Comparison of ENCODE assay signal across 11 mouse cellular contexts in genomic region chr13:11432465-11433339, GRCm38 (mm10).
DNase-seq lines count a peak whose midpoint lies in the region; ATAC-seq and TF ChIP-seq lines count a peak whose summit lies in the region.
"Had no signal": no experiment of that assay in that cellular context is flagged by ENCODE, and none has a peak within 500 bp of the region (broad histone marks: within the 10 kb centered on the region; RNA-seq: fewer than 3 reads in every experiment).

No protein-coding gene starts in this region.

- H3K27ac ChIP-seq in layer of hippocampus, adult 2 months = no peak overlapping the region
- H3K27ac ChIP-seq in stomach, embryonic 16.5 days (ENCODE audit: low read length) = peak overlapping the region; percentile 55
- H3K27ac ChIP-seq in liver, embryonic 11.5 days (ENCODE audit: low read depth, low read length) = no peak overlapping the region
- H3K27ac ChIP-seq in kidney, embryonic 16.5 days (ENCODE audit: low read length) = no peak overlapping the region
- H3K27ac ChIP-seq: embryonic facial prominence, embryonic 13.5 days had no signal

- H3K9ac ChIP-seq in stomach, embryonic 16.5 days (ENCODE audit: low read length) = no peak overlapping the region
- no peak overlapping the region for H3K9ac ChIP-seq in liver, embryonic 11.5 days (ENCODE audit: low read depth, low read length)
- no peak overlapping the region for H3K9ac ChIP-seq in kidney, embryonic 16.5 days (replicated peaks; ENCODE audit: low read length)
- H3K9ac ChIP-seq: embryonic facial prominence, embryonic 13.5 days had no signal

- peak; percentile 72; the same call in 1 of the 2 replicates for ATAC-seq in stomach, embryonic 16.5 days (ENCODE audit: insufficient read depth, low FRiP score)
- ATAC-seq in liver, embryonic 11.5 days (replicated peaks; ENCODE audit: low FRiP score) = no peak
- no peak for ATAC-seq in kidney, embryonic 16.5 days (ENCODE audit: low FRiP score, low TSS enrichment)
- ATAC-seq: midbrain, embryonic 16.5 days had no signal

- peak; percentile 0 for DNase-seq in ovary, postnatal 14 days (ENCODE audit: low spot score)
- DNase-seq in ovary, postnatal 36 days (ENCODE audit: low spot score) = no peak
- DNase-seq in heart, adult 11 months = peak; percentile 88
- peak; percentile 24 to 35 for DNase-seq in layer of hippocampus, adult 2 months (ENCODE audit: low spot score in 2 of 2)
- no peak for DNase-seq in liver, embryonic 11.5 days (ENCODE audit: low spot score)
- no peak for DNase-seq in spleen, postnatal 4 days (ENCODE audit: low spot score in 2 of 2)
- DNase-seq: kidney, adult 18-20 months had no signal

- no peaks in the 10 kb centered on the region for H3K36me3 ChIP-seq in stomach, embryonic 16.5 days (ENCODE audit: control insufficient read depth, insufficient read depth, low read length)
- no peaks in the 10 kb centered on the region for H3K36me3 ChIP-seq in liver, embryonic 11.5 days (ENCODE audit: control insufficient read depth, insufficient read depth, low read length)
- no peaks in the 10 kb centered on the region for H3K36me3 ChIP-seq in kidney, embryonic 16.5 days (ENCODE audit: insufficient read depth, low read length)
- H3K36me3 ChIP-seq: embryonic facial prominence, embryonic 13.5 days had no signal

- TF ChIP-seq CTCF in layer of hippocampus, adult 2 months (conservative IDR thresholded peaks at IDR 0.05) = no peak

- H3K4me1 ChIP-seq in stomach, embryonic 16.5 days (ENCODE audit: control insufficient read depth, insufficient read depth, low read length) = peaks cover 7% of the 10 kb centered on the region; the same call in 1 of the 2 replicates
- no peaks in the 10 kb centered on the region for H3K4me1 ChIP-seq in liver, embryonic 11.5 days (replicated peaks; ENCODE audit: control insufficient read depth, insufficient read depth, low read length)
- no peaks in the 10 kb centered on the region for H3K4me1 ChIP-seq in kidney, embryonic 16.5 days (ENCODE audit: insufficient read depth, low read length)
- H3K4me1 ChIP-seq: embryonic facial prominence, embryonic 13.5 days had no signal

- H3K9me3 ChIP-seq in stomach, embryonic 16.5 days (replicated peaks; ENCODE audit: control insufficient read depth, low read length) = no peaks in the 10 kb centered on the region
- no peaks in the 10 kb centered on the region for H3K9me3 ChIP-seq in liver, embryonic 11.5 days (ENCODE audit: control insufficient read depth, low read length)
- H3K9me3 ChIP-seq in kidney, embryonic 16.5 days (ENCODE audit: low read length) = no peaks in the 10 kb centered on the region
- H3K9me3 ChIP-seq: embryonic facial prominence, embryonic 13.5 days had no signal

- H3K4me2 ChIP-seq in stomach, embryonic 16.5 days (ENCODE audit: low read depth, low read length) = no peak overlapping the region
- no peak overlapping the region for H3K4me2 ChIP-seq in liver, embryonic 11.5 days
- H3K4me2 ChIP-seq in kidney, embryonic 16.5 days (replicated peaks; ENCODE audit: low read depth, low read length) = no peak overlapping the region
- H3K4me2 ChIP-seq: embryonic facial prominence, embryonic 13.5 days had no signal

- H3K27me3 ChIP-seq in stomach, embryonic 16.5 days (ENCODE audit: control insufficient read depth, insufficient read depth, low read length) = no peaks in the 10 kb centered on the region
- no peaks in the 10 kb centered on the region for H3K27me3 ChIP-seq in liver, embryonic 11.5 days (replicated peaks; ENCODE audit: control insufficient read depth, insufficient read depth, low read length)
- H3K27me3 ChIP-seq in kidney, embryonic 16.5 days (ENCODE audit: insufficient read depth, low read length) = no peaks in the 10 kb centered on the region
- H3K27me3 ChIP-seq: embryonic facial prominence, embryonic 13.5 days had no signal

- no peak overlapping the region for H3K4me3 ChIP-seq in layer of hippocampus, adult 2 months
- no peak overlapping the region for H3K4me3 ChIP-seq in stomach, embryonic 16.5 days (replicated peaks; ENCODE audit: low read length)
- H3K4me3 ChIP-seq in liver, embryonic 11.5 days (ENCODE audit: low read depth, low read length) = no peak overlapping the region
- H3K4me3 ChIP-seq in kidney, embryonic 16.5 days (ENCODE audit: low read length) = no peak overlapping the region
- H3K4me3 ChIP-seq: embryonic facial prominence, embryonic 13.5 days had no signal

- 42% methylated on average over 7 of the region's 7 CpGs for WGBS in stomach, embryonic 16.5 days
- 66% methylated on average over 7 of the region's 7 CpGs for WGBS in liver, embryonic 11.5 days
- WGBS in kidney, embryonic 16.5 days = 68% methylated on average over 7 of the region's 7 CpGs

Comparison
In these comparisons a context has a peak if more than half of its experiments do, and no peak if none do; other contexts are left out.
1. DNase-seq: peak in ovary, postnatal 14 days (single experiment), heart, adult 11 months (single experiment) and layer of hippocampus, adult 2 months (2 of 2); none in ovary, postnatal 36 days (single experiment), liver, embryonic 11.5 days (single experiment) and spleen, postnatal 4 days (0 of 2).